Mouse (Mus musculus): ENCODE measurements around the gene Snx11.
"Not testable (repeated sequence)": the region's sequence is repeated elsewhere in the genome, so short reads cannot be mapped to it uniquely, and the experiment has no call there.

Snx11 gene

DNA sequence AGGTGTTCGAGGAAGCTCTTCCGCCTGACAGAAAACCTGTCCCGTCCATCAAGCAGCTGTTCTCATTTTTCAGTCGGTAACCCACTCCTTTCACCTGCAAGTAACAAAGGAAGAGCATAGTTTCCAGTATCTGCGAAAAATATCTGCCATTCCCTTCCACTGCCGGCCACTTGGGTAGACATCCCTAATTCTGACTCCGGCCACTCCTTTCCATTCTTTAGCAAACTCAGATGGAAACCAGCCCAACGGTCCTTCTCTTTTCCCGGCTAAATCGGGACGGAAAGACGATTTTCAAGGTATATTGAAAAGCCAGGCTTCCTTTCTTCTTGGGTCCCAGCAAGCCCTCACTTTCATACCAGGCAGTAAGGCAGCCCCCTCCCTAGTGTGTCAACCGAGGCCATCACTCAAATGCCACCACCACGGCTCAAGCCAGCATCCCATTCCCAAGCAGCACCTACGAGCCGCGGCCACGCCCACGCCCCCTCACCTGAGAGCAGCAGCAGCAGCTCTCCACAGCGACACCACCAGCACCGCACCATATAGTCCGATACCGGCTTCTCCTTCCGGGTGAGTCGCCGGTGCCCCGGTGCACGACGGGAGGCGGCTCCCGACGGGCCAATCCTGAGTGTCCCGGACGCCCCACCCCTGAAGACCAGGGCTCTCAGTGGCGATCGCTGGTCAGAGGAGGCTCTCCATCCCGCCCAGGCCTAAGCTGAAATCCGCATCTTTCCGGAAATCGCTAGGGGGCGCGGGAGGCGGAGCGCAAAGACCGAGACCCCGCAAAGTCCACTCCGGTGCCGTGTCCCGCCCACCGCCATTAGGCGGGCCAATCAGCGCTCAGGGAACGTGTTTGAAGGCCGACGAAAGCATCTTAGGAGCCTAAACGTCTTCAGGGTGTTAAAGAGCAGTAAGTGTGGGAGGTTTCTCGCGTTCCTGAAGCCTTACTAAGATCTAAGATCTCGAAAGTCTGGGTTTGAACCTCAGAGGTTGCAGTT is at the start of gene Snx11:
Gene Snx11 (minus strand): TSS at position 592 of the 995 bp plus-strand sequence.
- DNase-seq, result peak; percentile 98

GRCm38 (mm10) chr11:96826481-96826880 is 49.1 kb upstream of the Snx11 start:
- no peak for DNase-seq

DNA sequence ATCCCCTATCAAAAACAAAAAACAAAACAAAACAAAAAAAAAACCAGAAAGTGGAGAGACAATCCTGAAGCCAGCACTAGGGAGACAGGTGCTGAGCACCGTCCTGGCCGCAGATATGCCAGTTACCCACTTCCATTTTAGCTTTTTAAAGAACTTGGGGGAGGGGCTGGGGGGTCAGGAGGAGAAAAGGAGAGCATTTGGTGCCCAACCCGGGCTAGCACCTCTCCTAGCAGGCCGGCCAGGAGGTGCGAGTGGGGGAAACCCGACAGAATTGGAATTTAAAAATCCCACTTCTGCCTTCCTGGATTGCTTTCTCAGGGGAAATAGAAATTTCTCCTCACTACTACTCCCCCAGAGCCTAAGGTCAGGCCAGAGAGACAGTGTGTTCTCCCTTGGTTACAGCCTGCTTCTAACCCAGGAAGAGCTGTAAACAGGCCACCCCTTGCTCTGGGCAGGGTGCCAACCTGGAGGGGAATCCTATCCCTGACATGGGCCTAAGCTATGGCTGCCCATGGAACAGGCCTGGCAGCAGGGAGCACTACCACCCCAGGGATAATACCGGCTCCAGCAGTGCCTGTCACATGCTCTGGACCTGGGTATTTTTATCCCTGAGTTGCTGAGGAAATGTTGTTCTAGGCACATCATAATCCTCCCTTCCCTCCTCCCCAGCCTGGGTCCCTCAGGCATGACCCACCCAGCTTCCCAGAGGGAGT is 47.6 kb upstream of the Snx11 start:
- no peak for DNase-seq

DNA sequence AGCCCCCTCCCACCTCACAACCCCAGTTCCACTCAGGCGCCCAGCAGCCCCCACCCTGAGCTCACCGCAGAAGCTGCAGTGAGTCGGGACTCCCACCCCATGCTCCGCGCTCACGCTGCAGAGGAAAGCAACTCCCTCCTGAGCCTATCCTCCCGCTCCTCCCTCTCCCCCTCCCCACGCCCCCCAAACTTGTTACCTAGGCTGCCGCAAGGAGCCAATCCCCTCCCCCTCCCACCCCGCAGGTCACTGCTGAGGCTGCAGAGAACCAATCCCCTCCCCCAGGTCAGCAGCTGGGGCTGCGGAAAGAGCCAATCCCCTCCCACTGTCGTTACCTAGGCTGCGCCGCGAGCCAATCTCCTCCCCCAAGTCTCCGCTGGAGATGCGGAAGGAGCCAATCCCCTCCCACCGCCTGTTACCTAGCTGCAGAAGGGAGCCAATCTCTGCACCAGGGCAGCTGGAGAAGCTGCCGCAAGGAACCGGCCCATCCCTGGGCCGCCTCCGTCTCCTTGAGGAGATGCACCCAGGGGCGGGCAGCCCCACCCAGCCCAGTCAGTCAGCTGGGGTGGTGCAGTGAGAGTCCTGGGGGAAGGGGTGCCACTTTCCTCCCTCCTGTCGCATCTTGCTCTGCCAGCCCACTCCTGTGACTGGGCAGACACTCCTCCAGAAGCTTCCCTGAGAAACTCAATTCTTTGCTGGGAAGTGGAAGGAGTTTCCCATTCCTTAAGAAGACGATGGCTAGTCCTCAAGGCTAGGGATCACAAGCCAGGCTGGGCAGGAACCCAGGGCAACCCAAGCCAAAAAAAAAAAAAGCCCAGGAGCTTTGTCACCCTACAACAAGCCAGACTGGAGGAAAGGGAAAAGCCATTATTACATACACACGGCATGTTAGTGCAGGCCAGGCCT is 46.8 kb upstream of the Snx11 start:
- peak; percentile 94 for DNase-seq

DNA sequence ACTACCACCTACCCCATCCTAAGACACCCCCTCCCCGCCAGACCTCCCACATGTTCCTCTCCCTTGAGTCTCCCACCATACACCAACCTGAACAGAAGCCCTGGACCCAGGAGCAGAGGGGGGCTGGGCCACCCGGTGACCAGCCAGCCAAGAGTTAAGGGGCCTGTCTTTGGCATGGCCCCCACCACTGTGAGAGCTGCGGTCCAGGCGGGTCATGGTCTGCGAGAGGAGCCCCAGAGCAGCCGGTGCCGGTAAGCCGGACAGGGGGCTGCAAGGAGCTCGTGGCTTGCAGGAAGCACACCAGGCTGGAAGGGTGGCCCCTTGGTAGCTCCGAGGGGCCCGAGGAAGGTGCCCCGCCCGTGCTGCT is 46.1 kb upstream of the Snx11 start:
- no peak for DNase-seq

- DNase-seq, result no peak
Measured at GRCm38 (mm10) chr11:96822675-96823470, 45.5 kb upstream of the Snx11 start.

DNA sequence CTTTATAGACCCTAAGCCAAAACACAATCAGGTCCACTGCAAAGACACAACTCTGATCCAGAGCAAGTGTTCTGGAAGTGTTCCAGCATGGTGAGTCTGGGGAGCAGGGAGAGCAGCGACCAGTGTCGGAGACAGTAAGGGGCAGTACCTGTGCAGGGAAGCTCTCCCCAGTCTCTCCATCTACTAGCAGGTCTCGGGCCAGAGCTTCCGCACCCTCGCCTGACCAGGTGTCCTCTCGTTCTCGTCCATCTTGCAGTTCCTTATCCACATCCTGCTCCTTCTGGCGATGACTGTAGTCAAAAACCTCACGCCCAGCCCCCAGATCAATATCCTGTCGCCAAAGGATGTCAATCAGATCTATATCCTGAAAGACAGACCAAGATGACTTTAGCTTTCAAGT is 44.6 kb upstream of the Snx11 start:
- no peak for DNase-seq

GRCm38 (mm10) chr11:96818128-96818710 is 40.9 kb upstream of the Snx11 start:
- DNase-seq, result no peak

DNA sequence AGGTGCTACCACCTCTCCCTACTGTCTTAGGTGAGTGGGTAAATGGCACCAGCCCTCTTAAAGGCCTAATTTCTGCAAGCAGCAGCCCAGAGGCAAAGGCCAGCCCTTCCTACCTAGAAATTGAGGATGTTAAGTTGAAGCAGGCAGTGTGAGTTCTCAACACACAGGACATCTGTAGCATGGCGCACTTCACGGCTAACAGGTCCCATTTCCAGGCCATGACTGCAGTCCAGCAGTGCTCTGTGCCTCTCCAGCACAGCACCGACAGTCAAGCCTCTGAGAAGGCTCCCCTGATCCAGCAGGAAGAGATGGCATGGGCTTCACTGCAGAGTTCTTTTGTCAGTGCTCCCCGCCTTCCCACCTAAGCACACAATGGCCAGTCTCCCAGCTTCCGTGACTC is 39.6 kb upstream of the Snx11 start:
- no peak for DNase-seq

DNA sequence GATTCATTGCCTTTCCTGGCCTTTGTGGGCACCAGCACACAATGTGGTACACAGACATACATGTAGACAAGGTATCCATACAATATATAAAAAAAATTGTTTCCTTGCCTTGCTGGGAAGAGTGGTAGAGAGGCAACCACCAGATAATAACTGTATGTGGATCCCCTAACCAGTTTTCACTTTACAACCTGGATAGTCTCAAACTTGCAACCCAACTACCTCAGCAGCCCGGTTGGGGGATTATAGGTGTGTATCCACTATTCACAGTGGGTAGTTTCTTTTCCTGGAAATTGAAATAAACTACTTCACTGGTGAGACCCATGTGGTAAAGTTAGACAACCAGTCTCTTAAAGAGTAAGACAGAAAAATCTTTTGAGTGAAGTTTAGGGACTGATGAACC is 39.1 kb upstream of the Snx11 start:
- no peak for DNase-seq

- DNase-seq, result no peak
Measured at GRCm38 (mm10) chr11:96815895-96816294, 38.5 kb upstream of the Snx11 start.

GRCm38 (mm10) chr11:96814443-96814842 is 37.1 kb upstream of the Snx11 start:
- no peak for DNase-seq

- no peak for DNase-seq
Measured at GRCm38 (mm10) chr11:96813920-96814319, 36.6 kb upstream of the Snx11 start.

- no peak for DNase-seq
Measured at GRCm38 (mm10) chr11:96813455-96813854, 36.1 kb upstream of the Snx11 start.

DNA sequence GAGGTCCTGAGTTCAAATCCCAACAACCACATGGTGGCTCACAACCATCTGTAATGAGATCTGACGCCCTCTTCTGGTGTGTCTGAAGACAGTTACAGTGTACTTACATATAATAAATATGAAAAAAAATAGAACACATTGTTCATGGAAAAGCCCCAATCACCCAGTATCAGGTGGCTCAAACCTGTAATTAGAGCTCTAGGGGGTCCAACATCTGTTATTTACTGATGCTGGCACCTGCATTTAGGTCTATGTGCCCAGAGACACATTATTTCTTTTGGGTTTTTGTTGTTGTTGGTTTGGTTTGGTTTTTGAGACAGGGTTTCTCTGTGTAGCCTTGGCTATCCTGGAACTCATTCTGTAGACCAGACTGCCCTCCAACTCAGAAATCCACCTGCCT is 33.8 kb upstream of the Snx11 start:
- not testable (repeated sequence) for DNase-seq

GRCm38 (mm10) chr11:96809562-96810235 is 32.3 kb upstream of the Snx11 start:
- DNase-seq, result no peak

- DNase-seq, result no peak
Measured at GRCm38 (mm10) chr11:96808066-96808465, 30.7 kb upstream of the Snx11 start.

DNA sequence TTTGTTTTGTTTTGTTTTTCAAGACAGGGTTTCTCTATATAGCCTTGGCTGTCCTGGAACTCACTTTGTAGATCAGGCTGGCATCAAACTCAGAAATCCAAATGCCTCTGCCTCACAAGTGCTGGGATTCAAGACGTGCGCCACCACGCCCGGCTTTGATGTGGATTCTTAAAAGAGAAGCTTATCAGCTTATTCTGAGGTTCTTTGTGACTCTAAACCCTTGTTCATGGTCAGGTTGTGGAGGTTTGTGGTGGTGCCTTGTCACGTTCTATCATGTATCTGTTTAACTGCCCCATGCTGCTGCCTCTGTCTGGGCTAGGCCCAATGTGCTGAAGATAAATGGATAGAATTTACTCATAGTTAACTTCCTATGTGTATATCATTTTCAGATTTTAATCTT is 28.2 kb upstream of the Snx11 start:
- DNase-seq, result no peak

GRCm38 (mm10) chr11:96799511-96799910 is 22.2 kb upstream of the Snx11 start:
- no peak for DNase-seq

DNA sequence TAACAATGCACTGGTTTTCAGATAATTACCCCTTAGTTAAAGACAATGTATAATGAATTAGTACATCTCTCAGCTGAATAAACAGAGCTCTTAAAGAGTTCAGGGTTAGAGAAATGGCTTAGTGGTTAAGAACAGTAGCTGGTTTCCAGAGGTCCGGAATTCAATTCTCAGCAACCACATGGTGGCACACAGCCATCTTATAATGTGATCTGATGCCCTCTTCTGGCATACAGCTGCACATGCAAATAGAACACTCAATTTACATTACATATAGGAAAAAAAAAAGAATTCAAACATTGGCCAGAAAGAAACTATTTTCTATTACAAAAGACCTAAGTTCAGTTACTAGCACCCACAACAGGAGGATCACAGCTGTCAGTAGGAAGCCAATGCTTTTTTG is 19.2 kb upstream of the Snx11 start:
- no peak for DNase-seq

- DNase-seq, result no peak
Measured at GRCm38 (mm10) chr11:96796081-96796480, 18.7 kb upstream of the Snx11 start.

Data from thymus, postnatal 14 days (tissue).